Mouse (Mus musculus) kidney, adult 18-20 months (tissue): Measurements from ENCODE around the gene Hacl1.

ENCODE experiments used
- DNase-seq: peaks from one replicate; pipeline ENCODE4 v3.0.0; 2021

Hacl1 gene

GRCm38 (mm10) chr14:31572561-31573175 is 68.4 kb downstream of the Hacl1 start:
- DNase-seq = no peak

- no peak for DNase-seq
Observed at GRCm38 (mm10) chr14:31571419-31571818, 69.7 kb downstream of the Hacl1 start.

- DNase-seq = no peak
Observed at GRCm38 (mm10) chr14:31570131-31570951, 70.7 kb downstream of the Hacl1 start.

DNA sequence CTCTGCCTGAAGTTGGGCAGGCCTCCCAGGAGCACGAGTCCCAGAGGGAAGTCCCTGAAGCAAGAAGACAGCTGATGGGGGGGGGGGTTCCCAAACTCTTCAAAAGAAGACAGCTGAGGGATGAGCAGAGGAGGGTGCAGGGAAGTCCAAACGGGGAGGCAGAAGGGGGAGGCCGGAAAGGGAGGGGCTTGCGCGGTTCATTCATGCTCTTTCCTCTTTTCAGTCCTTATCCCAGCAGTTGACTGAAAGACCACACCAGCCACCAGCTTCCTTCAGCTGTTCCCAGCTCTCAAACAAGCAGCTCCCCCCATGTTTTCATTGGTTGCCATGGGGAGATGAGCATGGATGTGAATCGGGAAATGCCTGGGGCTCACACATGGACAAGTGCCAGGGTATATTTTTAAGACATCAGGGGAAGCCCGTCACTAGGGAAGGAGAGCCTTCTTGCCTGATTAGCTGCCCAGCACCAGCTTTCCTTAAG is 71.9 kb downstream of the Hacl1 start:
- no peak for DNase-seq

DNA sequence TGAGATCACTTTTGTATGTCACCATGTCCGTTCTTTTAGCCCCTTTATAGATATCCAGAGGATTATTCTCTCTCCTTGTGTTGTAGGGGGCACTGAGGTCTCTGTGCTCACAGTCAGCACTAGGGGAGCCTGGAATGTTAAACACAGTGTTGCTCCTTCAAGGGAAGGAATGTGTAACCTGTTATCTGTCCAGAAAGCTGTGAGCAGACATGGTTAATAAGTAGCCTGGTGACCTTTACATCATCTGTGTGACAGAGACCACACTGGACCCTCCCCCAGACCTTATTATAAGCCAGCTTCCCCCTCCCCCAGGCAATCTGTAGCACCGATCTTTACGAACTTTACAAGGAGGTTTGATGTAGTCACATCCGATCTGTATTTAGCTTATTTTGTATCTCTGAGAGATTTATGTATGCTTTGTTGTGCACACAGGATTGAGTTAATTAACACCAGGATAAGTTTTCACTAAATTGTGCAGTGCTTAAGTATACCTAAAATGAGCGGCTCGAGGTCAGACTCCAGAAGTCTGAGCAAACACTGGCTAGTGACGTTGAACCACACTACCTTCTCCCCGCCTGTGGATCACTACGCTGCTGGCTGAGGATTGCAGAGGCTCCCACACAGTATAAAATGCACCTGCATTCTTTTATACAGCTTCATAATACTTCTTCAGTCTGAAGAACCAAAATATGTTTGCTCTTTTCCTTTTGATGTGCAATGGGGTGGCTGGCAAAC is 75.4 kb downstream of the Hacl1 start:
- no peak for DNase-seq

GRCm38 (mm10) chr14:31564452-31565179 is 76.5 kb downstream of the Hacl1 start:
- DNase-seq = peak; percentile 40

- DNase-seq = no peak
Observed at GRCm38 (mm10) chr14:31560886-31561285, 80.2 kb downstream of the Hacl1 start.

DNA sequence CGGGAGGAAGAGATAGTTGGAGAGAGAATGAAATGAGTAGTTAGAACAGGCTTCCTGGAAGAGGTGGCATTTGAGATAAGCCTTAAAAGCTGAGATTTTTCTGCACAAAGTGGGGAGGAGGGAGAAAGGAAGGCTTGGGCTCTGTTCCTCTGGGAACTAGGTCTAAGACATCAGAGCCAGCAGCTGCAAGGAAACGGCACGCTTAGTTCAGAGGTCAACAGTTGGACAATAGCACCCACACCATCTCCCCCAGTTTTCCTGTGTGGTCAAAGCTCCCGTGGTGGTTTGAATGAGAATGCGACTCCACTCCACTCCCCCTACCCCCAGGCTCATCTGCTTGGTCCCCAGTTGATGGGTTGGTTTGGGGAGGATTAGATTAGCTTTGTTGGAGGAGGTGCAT is 81.9 kb downstream of the Hacl1 start:
- DNase-seq = no peak

GRCm38 (mm10) chr14:31557784-31558183 is 83.3 kb downstream of the Hacl1 start:
- DNase-seq = no peak

- no peak for DNase-seq
Observed at GRCm38 (mm10) chr14:31557273-31557672, 83.8 kb downstream of the Hacl1 start.

DNA sequence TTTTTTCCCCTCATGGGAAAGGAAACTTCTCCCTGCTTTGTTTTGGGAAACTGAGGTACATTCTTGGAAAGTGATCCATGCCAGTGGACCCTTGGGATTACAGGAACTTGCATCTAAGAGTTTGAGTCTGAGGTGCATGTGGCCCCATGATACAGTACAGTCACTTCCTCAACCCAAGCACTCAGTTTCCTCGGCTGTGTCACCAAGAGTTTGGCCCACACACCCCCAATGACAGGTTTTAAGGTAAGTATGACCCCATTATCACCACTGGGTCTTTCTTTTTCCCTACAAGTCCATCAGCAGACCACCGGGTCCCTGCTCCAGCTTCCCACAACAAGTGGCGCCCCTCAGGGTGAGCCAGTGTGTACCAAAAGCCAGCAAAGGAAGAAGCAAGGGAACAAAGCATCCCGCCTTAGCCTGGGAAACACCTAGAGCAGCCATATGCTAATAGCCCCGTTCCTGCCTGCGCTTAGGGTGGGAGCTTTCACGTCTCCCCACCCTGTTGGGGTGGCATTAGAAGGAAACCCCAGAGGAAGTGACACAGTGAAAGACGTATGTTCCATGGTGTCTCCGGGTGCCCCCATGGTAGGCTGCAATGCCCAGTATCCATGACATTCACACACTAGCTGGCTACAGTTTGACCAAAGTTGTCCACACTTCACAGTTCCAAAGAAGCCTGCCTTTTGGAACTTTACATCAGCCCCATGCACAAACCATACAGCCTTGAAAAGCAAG is 84.4 kb downstream of the Hacl1 start:
- no peak for DNase-seq

GRCm38 (mm10) chr14:31555963-31556434 is 85.1 kb downstream of the Hacl1 start:
- no peak for DNase-seq

DNA sequence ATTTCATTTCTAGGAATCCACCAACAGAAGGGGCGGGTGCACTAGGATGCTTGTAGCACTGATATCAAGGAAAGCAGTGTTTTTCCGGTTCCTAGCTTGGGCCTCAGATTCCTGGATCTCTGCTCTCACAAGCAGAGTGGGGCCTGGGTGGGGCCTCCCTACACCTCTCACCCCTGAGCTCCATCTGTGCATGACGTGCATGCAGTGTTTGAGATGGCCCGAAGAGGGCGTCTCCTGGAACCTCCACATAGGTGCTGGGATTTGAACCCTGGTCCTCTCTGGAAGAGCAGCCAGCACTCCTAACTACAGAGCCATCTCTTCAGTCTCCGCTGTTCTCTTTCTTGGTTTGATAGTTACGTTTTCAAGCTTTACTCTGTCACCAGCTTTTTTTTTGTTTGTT is 86.1 kb downstream of the Hacl1 start:
- DNase-seq = no peak
